Mouse (Mus musculus): Measurements from ENCODE around the gene Epha2. TPM values are rescaled to one million over a fixed set of nuclear protein-coding genes. Genes with fewer than 3 reads are reported as not detected.

Epha2 gene
- polyA plus RNA-seq, 1 experiment from 2014 or later: 10.3 TPM

GRCm38 (mm10) chr4:141313924-141314323 lies 12.9 kb downstream of the Epha2 start:
- ATAC-seq (peak; percentile 18; the same call in 1 of the 2 replicates), DNase-seq (ENCODE audit: low spot score) (no peak)
- H3K4me1 ChIP-seq (ENCODE audit: insufficient read depth, low read depth, low read length): peaks cover 27% of the 10 kb centered on the region; the same call in 1 of the 2 replicates
- TF ChIP-seq CTCF (IDR thresholded peaks at IDR 0.05) (no peak), EP300 (IDR thresholded peaks at IDR 0.05) (no peak)
- WGBS: 40% methylated on average over 10 of the region's 11 CpGs
- peaks cover 21% of the 10 kb centered on the region; the same call in 1 of the 2 replicates for H3K36me3 ChIP-seq (ENCODE audit: insufficient read depth, low read length)
- H3K9ac ChIP-seq (replicated peaks; ENCODE audit: low read depth): no peak overlapping the region
- H3K27ac ChIP-seq (ENCODE audit: low read length): no peak overlapping the region
- no peaks in the 10 kb centered on the region for H3K27me3 ChIP-seq (replicated peaks; ENCODE audit: insufficient read depth, low read length)
- H3K9me3 ChIP-seq (ENCODE audit: low read length): no peaks in the 10 kb centered on the region
- H3K4me2 ChIP-seq (replicated peaks; ENCODE audit: low read depth, low read length): 0 out of 2 replicates have a peak overlapping the region, but pooled peaks have one; percentile 21
- H3K4me3 ChIP-seq (ENCODE audit: low read depth, low read length): no peak overlapping the region

- Histone ChIP-seq H3K4me2 (replicated peaks; ENCODE audit: low read depth, low read length) (no peak overlapping the region), H3K4me1 (ENCODE audit: insufficient read depth, low read depth, low read length) (peaks cover 27% of the 10 kb centered on the region; the same call in 1 of the 2 replicates), H3K9ac (replicated peaks; ENCODE audit: low read depth) (no peak overlapping the region), H3K4me3 (ENCODE audit: low read depth, low read length) (no peak overlapping the region), H3K9me3 (ENCODE audit: low read length) (no peaks in the 10 kb centered on the region), H3K27me3 (replicated peaks; ENCODE audit: insufficient read depth, low read length) (no peaks in the 10 kb centered on the region), H3K27ac (ENCODE audit: low read length) (no peak overlapping the region), H3K36me3 (ENCODE audit: insufficient read depth, low read length) (peaks cover 20% of the 10 kb centered on the region; the same call in 1 of the 2 replicates)
- TF ChIP-seq CTCF (IDR thresholded peaks at IDR 0.05) (no peak), EP300 (IDR thresholded peaks at IDR 0.05) (no peak)
- DNase-seq (ENCODE audit: low spot score) (no peak), ATAC-seq (no peak)
- 70% methylated on average over 6 of the region's 6 CpGs for whole genome bisulfite sequencing
Measured at GRCm38 (mm10) chr4:141314745-141315144, 13.7 kb downstream of the Epha2 start.

DNA sequence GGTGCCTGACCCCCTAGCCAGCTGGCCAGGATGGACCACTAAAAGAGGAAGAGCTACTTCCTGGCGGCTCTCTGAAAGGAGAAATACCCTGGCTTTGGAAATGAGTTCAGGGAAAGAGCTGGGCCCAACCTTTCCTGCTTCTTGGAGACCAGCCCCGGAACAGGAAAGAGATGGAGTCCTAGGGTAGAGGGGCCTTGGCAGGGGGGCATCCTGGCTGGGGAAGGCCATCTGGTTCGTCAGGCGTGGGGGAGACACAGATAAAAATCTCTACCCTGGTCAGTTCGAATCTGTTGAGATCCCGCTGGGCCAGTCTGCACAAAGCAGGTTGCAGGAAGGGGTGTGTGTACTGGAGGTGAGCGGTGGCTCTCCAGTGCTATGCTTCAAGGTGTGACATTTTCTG lies 15.0 kb downstream of the Epha2 start:
- Histone ChIP-seq H3K4me2 (replicated peaks; ENCODE audit: low read depth, low read length) (no peak overlapping the region), H3K9ac (replicated peaks; ENCODE audit: low read depth) (no peak overlapping the region)
- 42% methylated on average over 7 of the region's 7 CpGs for WGBS

GRCm38 (mm10) chr4:141316498-141317180 lies 15.6 kb downstream of the Epha2 start:
- TF ChIP-seq CTCF (IDR thresholded peaks at IDR 0.05): no peak
- TF ChIP-seq EP300 (IDR thresholded peaks at IDR 0.05): no peak
- H3K9me3 ChIP-seq (ENCODE audit: low read length): no peaks in the 10 kb centered on the region
- no peaks in the 10 kb centered on the region for H3K27me3 ChIP-seq (replicated peaks; ENCODE audit: insufficient read depth, low read length)
- no peak for ATAC-seq
- peak overlapping the region; percentile 54 for H3K27ac ChIP-seq (ENCODE audit: low read length)
- 72% methylated on average over 17 of the region's 18 CpGs for WGBS
- no peak overlapping the region for H3K4me3 ChIP-seq (ENCODE audit: low read depth, low read length)
- H3K9ac ChIP-seq (replicated peaks; ENCODE audit: low read depth): no peak overlapping the region
- H3K36me3 ChIP-seq (ENCODE audit: insufficient read depth, low read length): peaks cover 16% of the 10 kb centered on the region; the same call in 1 of the 2 replicates
- H3K4me1 ChIP-seq (ENCODE audit: insufficient read depth, low read depth, low read length): peaks cover 8% of the 10 kb centered on the region; the same call in 1 of the 2 replicates
- no peak for DNase-seq (ENCODE audit: low spot score)
- H3K4me2 ChIP-seq (replicated peaks; ENCODE audit: low read depth, low read length): no peak overlapping the region

More for the DNA sequence above, 15.0 kb downstream of the Epha2 start:
- no peak overlapping the region for H3K4me3 ChIP-seq (ENCODE audit: low read depth, low read length)
- H3K27me3 ChIP-seq (replicated peaks; ENCODE audit: insufficient read depth, low read length): no peaks in the 10 kb centered on the region
- H3K4me1 ChIP-seq (ENCODE audit: insufficient read depth, low read depth, low read length): peaks cover 14% of the 10 kb centered on the region; the same call in 1 of the 2 replicates
- DNase-seq (ENCODE audit: low spot score): peak; percentile 40
- H3K27ac ChIP-seq (ENCODE audit: low read length): peak overlapping the region; percentile 54
- H3K9me3 ChIP-seq (ENCODE audit: low read length): no peaks in the 10 kb centered on the region
- peaks cover 20% of the 10 kb centered on the region; the same call in 1 of the 2 replicates for H3K36me3 ChIP-seq (ENCODE audit: insufficient read depth, low read length)
- ATAC-seq: peak; percentile 32
- TF ChIP-seq EP300 (IDR thresholded peaks at IDR 0.05) (peak; percentile 56; the same call in 1 of the 2 replicates), CTCF (IDR thresholded peaks at IDR 0.05) (no peak)

GRCm38 (mm10) chr4:141317914-141318313 lies 16.9 kb downstream of the Epha2 start:
- no peak for ATAC-seq
- H3K27me3 ChIP-seq (replicated peaks; ENCODE audit: insufficient read depth, low read length): no peaks in the 10 kb centered on the region
- TF ChIP-seq CTCF (IDR thresholded peaks at IDR 0.05): no peak
- no peak for TF ChIP-seq EP300 (IDR thresholded peaks at IDR 0.05)
- no peak overlapping the region for H3K27ac ChIP-seq (ENCODE audit: low read length)
- H3K4me2 ChIP-seq (replicated peaks; ENCODE audit: low read depth, low read length): no peak overlapping the region
- H3K36me3 ChIP-seq (ENCODE audit: insufficient read depth, low read length): peaks cover 26% of the 10 kb centered on the region; the same call in 1 of the 2 replicates
- DNase-seq (ENCODE audit: low spot score): no peak
- H3K9me3 ChIP-seq (ENCODE audit: low read length): no peaks in the 10 kb centered on the region
- no peak overlapping the region for H3K4me3 ChIP-seq (ENCODE audit: low read depth, low read length)
- H3K4me1 ChIP-seq (ENCODE audit: insufficient read depth, low read depth, low read length): 0 out of 2 replicates have a peak, but pooled peaks cover 3% of the 10 kb centered on the region
- no peak overlapping the region for H3K9ac ChIP-seq (replicated peaks; ENCODE audit: low read depth)
- 73% methylated on average over 7 of the region's 7 CpGs for WGBS

DNA sequence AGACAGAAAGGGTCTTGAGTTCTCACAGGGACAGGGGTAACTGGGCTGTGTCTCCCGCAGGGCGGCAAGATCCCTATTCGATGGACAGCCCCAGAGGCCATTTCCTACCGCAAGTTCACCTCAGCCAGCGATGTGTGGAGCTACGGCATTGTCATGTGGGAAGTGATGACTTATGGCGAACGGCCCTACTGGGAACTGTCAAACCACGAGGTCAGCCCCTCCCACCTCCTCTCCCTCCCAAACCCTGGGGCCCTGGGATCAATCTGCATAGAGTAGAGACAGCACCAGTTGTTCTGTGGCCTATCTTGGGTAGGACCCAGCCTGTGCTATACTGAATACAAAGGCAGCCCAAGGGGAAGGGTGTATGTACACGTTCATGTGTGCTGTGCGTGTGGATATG lies 21.5 kb downstream of the Epha2 start:
- no peak overlapping the region for H3K4me3 ChIP-seq (ENCODE audit: low read depth, low read length)
- 69% methylated on average over 11 of the region's 11 CpGs for WGBS
- peaks cover 43% of the 10 kb centered on the region for H3K36me3 ChIP-seq (ENCODE audit: insufficient read depth, low read length)
- no peak overlapping the region for H3K27ac ChIP-seq (ENCODE audit: low read length)
- no peaks in the 10 kb centered on the region for H3K9me3 ChIP-seq (ENCODE audit: low read length)
- no peak overlapping the region for H3K9ac ChIP-seq (replicated peaks; ENCODE audit: low read depth)
- no peaks in the 10 kb centered on the region for H3K27me3 ChIP-seq (replicated peaks; ENCODE audit: insufficient read depth, low read length)
- no peaks in the 10 kb centered on the region for H3K4me1 ChIP-seq (ENCODE audit: insufficient read depth, low read depth, low read length)
- no peak overlapping the region for H3K4me2 ChIP-seq (replicated peaks; ENCODE audit: low read depth, low read length)
- no peak for ATAC-seq
- no peak for DNase-seq (ENCODE audit: low spot score)
- TF ChIP-seq CTCF (IDR thresholded peaks at IDR 0.05) (no peak), EP300 (IDR thresholded peaks at IDR 0.05) (no peak)

Measured in lung, postnatal 0 days (tissue).